Mouse (Mus musculus) heart, embryonic 14.5 days (tissue): ENCODE data around the gene Tomm20. TPM values are rescaled to one million over a fixed set of nuclear protein-coding genes. Genes with fewer than 3 reads are reported as not detected.

Source experiments
- ATAC-seq: fragments of 200-750 bp; cut with Nextera tagmentation; 2 replicates; pipeline ENCODE4 v1.8.0; 2017; ENCODE audit warnings: low read depth, moderate TSS enrichment; ENCODE audit not compliant: insufficient number of reproducible peaks, insufficient read depth, low FRiP score
- H3K27ac ChIP-seq, 2 experiments: fragments of 200-500 bp in 1 of 2; fragments of 300-500 bp in 1 of 2; sonication (generic) in 1 of 2; replicated peaks in 1 of 2; 2 replicates each; pipeline ENCODE4 v1.5.1; 2012 to 2014; ENCODE audit warnings: low read depth in 2 of 2, low read length in 2 of 2, control low read depth in 1 of 2, mild to moderate bottlenecking in 1 of 2, mixed read lengths in 1 of 2; ENCODE audit not compliant: control insufficient read depth in 1 of 2, insufficient read depth in 1 of 2
- H3K27me3 ChIP-seq: fragments of 300-500 bp; sonication (generic); 2 replicates; pipeline ENCODE4 v1.6.1; 2014; ENCODE audit warnings: mild to moderate bottlenecking, low read length, control low read depth; ENCODE audit not compliant: control insufficient read depth, insufficient read depth
- H3K36me3 ChIP-seq: fragments of 300-500 bp; sonication (generic); 2 replicates; pipeline ENCODE4 v1.6.1; 2014; ENCODE audit warnings: mild to moderate bottlenecking, control low read depth, low read length, mixed read lengths; ENCODE audit not compliant: control insufficient read depth, insufficient read depth
- H3K4me1 ChIP-seq, 2 experiments: fragments of 200-500 bp in 1 of 2; fragments of 300-500 bp in 1 of 2; sonication (generic) in 1 of 2; 2 replicates each; pipeline ENCODE4 v1.6.1; 2012 to 2014; ENCODE audit warnings: low read length in 2 of 2, control low read depth in 1 of 2, mixed read lengths in 1 of 2; ENCODE audit not compliant: control insufficient read depth in 2 of 2, insufficient read depth in 2 of 2
- H3K4me2 ChIP-seq: fragments of 300-500 bp; sonication (generic); 2 replicates; pipeline ENCODE4 v1.6.1; 2014; ENCODE audit warnings: mild to moderate bottlenecking, low read length
- H3K4me3 ChIP-seq, 2 experiments: fragments of 200-500 bp in 1 of 2; fragments of 300-500 bp in 1 of 2; sonication (generic) in 1 of 2; 2 replicates each; pipeline ENCODE4 v1.5.1; 2012 to 2014; ENCODE audit warnings: low read length in 2 of 2, mild to moderate bottlenecking in 2 of 2, control low read depth in 1 of 2, low read depth in 1 of 2, moderate library complexity in 1 of 2; ENCODE audit not compliant: control insufficient read depth in 1 of 2, insufficient read depth in 1 of 2
- H3K9ac ChIP-seq: fragments of 300-500 bp; sonication (generic); 2 replicates; pipeline ENCODE4 v1.6.1; 2014; ENCODE audit warnings: mild to moderate bottlenecking, low read length
- H3K9me3 ChIP-seq: fragments of 300-500 bp; sonication (generic); 2 replicates; pipeline ENCODE4 v1.6.1; 2016; ENCODE audit warnings: low read length, control low read depth; ENCODE audit not compliant: control insufficient read depth
- WGBS: fragments of 180-500 bp; shearing (Covaris S2); extraction: QIAGEN DNeasy Blood & Tissue Kit; methylation state at CpG from one replicate; pipeline ENCODE4 v1.1.7; 2014; 5-methylcytosine and 5-hydroxymethylcytosine counted together
- polyA plus RNA-seq: library from polyadenylated mRNA; unstranded; fragments of >200 nt; fragmentation: Nextera tagmentation; extraction: Ambion mirVana; gene quantifications from 2 replicates; pipeline ENCODE4 v1.2.1, GENCODE M21; 2014

Gene Tomm20
- polyA plus RNA-seq, 1 experiment from 2014 or later: 197 TPM

GRCm38 (mm10) chr8:126908805-126909204 lies 36.8 kb downstream of the Tomm20 start:
- no peak for ATAC-seq
- Histone ChIP-seq H3K4me2 (no peak overlapping the region), H3K4me1 (peaks cover 15 to 18% of the 10 kb centered on the region in 2 experiments), H3K27me3 (no peaks in the 10 kb centered on the region), H3K36me3 (no peaks in the 10 kb centered on the region), H3K27ac (no peak overlapping the region), H3K9me3 (peaks cover 4% of the 10 kb centered on the region; the same call in 1 of the 2 replicates), H3K9ac (no peak overlapping the region), H3K4me3 (no peak overlapping the region)
- 70% methylated on average over 6 of the region's 6 CpGs for WGBS

GRCm38 (mm10) chr8:126907968-126908367 lies 37.7 kb downstream of the Tomm20 start:
- H3K9me3 ChIP-seq: peaks cover 4% of the 10 kb centered on the region; the same call in 1 of the 2 replicates
- no peak overlapping the region for H3K9ac ChIP-seq

GRCm38 (mm10) chr8:126907374-126907773 lies 38.3 kb downstream of the Tomm20 start:
- ATAC-seq: no peak
- 84% methylated on average over 3 of the region's 3 CpGs for WGBS
- H3K27ac ChIP-seq: no peak overlapping the region
- H3K4me3 ChIP-seq: no peak overlapping the region
- H3K9me3 ChIP-seq: peaks cover 4% of the 10 kb centered on the region; the same call in 1 of the 2 replicates
- no peak overlapping the region for H3K9ac ChIP-seq
- no peaks in the 10 kb centered on the region for H3K36me3 ChIP-seq
- H3K4me2 ChIP-seq: no peak overlapping the region
- no peaks in the 10 kb centered on the region for H3K27me3 ChIP-seq
- peaks cover 7 to 9% of the 10 kb centered on the region in 2 experiments for H3K4me1 ChIP-seq

More at GRCm38 (mm10) chr8:126907968-126908367, 37.7 kb downstream of the Tomm20 start:
- no peak overlapping the region for H3K27ac ChIP-seq
- peaks cover 7 to 10% of the 10 kb centered on the region in 2 experiments for H3K4me1 ChIP-seq
- no peaks in the 10 kb centered on the region for H3K27me3 ChIP-seq
- no peak overlapping the region for H3K4me3 ChIP-seq
- 89% methylated on average over 9 of the region's 9 CpGs for WGBS
- no peak overlapping the region for H3K4me2 ChIP-seq
- no peak for ATAC-seq
- no peaks in the 10 kb centered on the region for H3K36me3 ChIP-seq

- Histone ChIP-seq H3K27ac (no peak overlapping the region), H3K27me3 (no peaks in the 10 kb centered on the region), H3K4me3 (no peak overlapping the region), H3K9me3 (peaks cover 4% of the 10 kb centered on the region; the same call in 1 of the 2 replicates), H3K4me1 (peaks cover 7 to 9% of the 10 kb centered on the region in 2 experiments), H3K36me3 (no peaks in the 10 kb centered on the region), H3K9ac (no peak overlapping the region), H3K4me2 (no peak overlapping the region)
- 88% methylated on average over 3 of the region's 3 CpGs for WGBS
- ATAC-seq: no peak
These were observed 40.3 kb downstream of the Tomm20 start for GRCm38 (mm10) chr8:126905387-126905786.

GRCm38 (mm10) chr8:126903927-126904326 lies 41.7 kb downstream of the Tomm20 start:
- no peak for ATAC-seq
- 88% methylated on average over 9 of the region's 9 CpGs for WGBS
- Histone ChIP-seq H3K4me1 (no peaks in the 10 kb centered on the region; a peak in 1 of 4 replicates), H3K4me2 (no peak overlapping the region), H3K27me3 (no peaks in the 10 kb centered on the region), H3K27ac (no peak overlapping the region), H3K9ac (no peak overlapping the region), H3K36me3 (no peaks in the 10 kb centered on the region), H3K9me3 (peaks cover 4% of the 10 kb centered on the region; the same call in 1 of the 2 replicates), H3K4me3 (no peak overlapping the region)

- no peak for ATAC-seq
- H3K27ac ChIP-seq: no peak overlapping the region
- H3K9me3 ChIP-seq: peaks cover 4% of the 10 kb centered on the region; the same call in 1 of the 2 replicates
- no peak overlapping the region for H3K4me2 ChIP-seq
- no peak overlapping the region for H3K9ac ChIP-seq
- WGBS: 54% methylated on average over 9 of the region's 9 CpGs
- H3K27me3 ChIP-seq: no peaks in the 10 kb centered on the region
- no peak overlapping the region for H3K4me3 ChIP-seq
- no peaks in the 10 kb centered on the region for H3K36me3 ChIP-seq
- H3K4me1 ChIP-seq: no peaks in the 10 kb centered on the region
These were observed 42.3 kb downstream of the Tomm20 start for GRCm38 (mm10) chr8:126903224-126903895.

GRCm38 (mm10) chr8:126901612-126902011 lies 44.0 kb downstream of the Tomm20 start:
- H3K9ac ChIP-seq: no peak overlapping the region
- no peaks in the 10 kb centered on the region for H3K36me3 ChIP-seq
- WGBS: 77% methylated on average over 1 of the region's 1 CpGs
- ATAC-seq: no peak
- H3K27me3 ChIP-seq: no peaks in the 10 kb centered on the region
- peaks cover 4% of the 10 kb centered on the region; the same call in 1 of the 2 replicates for H3K9me3 ChIP-seq
- H3K4me2 ChIP-seq: no peak overlapping the region
- no peak overlapping the region for H3K27ac ChIP-seq
- no peaks in the 10 kb centered on the region for H3K4me1 ChIP-seq
- no peak overlapping the region for H3K4me3 ChIP-seq
